Mouse (Mus musculus) kidney, postnatal 25 days (tissue): Measurements from ENCODE around the gene Rhot1.

Source experiments
- DNase-seq, 2 experiments: peaks; one replicate each; pipeline ENCODE4 v3.0.0; 2021; ENCODE audit warnings: mixed read lengths in 2 of 2

Rhot1 gene

GRCm38 (mm10) chr11:80291004-80291403 is 82.2 kb downstream of the Rhot1 start:
- no peak for DNase-seq

GRCm38 (mm10) chr11:80292463-80292862 is 83.6 kb downstream of the Rhot1 start:
- DNase-seq, result no peak

- DNase-seq, result no peak
Measured at GRCm38 (mm10) chr11:80295066-80295465, 86.2 kb downstream of the Rhot1 start.

- no peak for DNase-seq
Measured at GRCm38 (mm10) chr11:80295785-80296184, 87.0 kb downstream of the Rhot1 start.

- no peak for DNase-seq
Measured at GRCm38 (mm10) chr11:80299513-80300235, 90.9 kb downstream of the Rhot1 start.

GRCm38 (mm10) chr11:80300551-80301315 is 91.9 kb downstream of the Rhot1 start, which contains the start of gene Rhbdl3:
Gene Rhbdl3, plus strand, starts transcription at chr11:80300912.
- peak; percentile 47 to 68 for DNase-seq

- DNase-seq, result peak; percentile 37 to 56
Measured at GRCm38 (mm10) chr11:80301316-80302045, 92.7 kb downstream of the Rhot1 start.

GRCm38 (mm10) chr11:80302046-80302390 is 93.2 kb downstream of the Rhot1 start:
- DNase-seq, result no peak

GRCm38 (mm10) chr11:80302536-80302935 is 93.7 kb downstream of the Rhot1 start:
- peak; percentile 83 for DNase-seq

GRCm38 (mm10) chr11:80303746-80304145 is 94.9 kb downstream of the Rhot1 start:
- DNase-seq, result no peak

GRCm38 (mm10) chr11:80304846-80305245 is 96.0 kb downstream of the Rhot1 start:
- no peak for DNase-seq

GRCm38 (mm10) chr11:80308537-80308936 is 99.7 kb downstream of the Rhot1 start:
- no peak for DNase-seq

GRCm38 (mm10) chr11:80311271-80311670 is 102.5 kb downstream of the Rhot1 start:
- DNase-seq, result no peak

GRCm38 (mm10) chr11:80312049-80312448 is 103.2 kb downstream of the Rhot1 start:
- DNase-seq, result no peak

- no peak for DNase-seq
Measured at GRCm38 (mm10) chr11:80312565-80312964, 103.7 kb downstream of the Rhot1 start.

- no peak for DNase-seq
Measured at GRCm38 (mm10) chr11:80313462-80313861, 104.6 kb downstream of the Rhot1 start.

- no peak for DNase-seq
Measured at GRCm38 (mm10) chr11:80313944-80314343, 105.1 kb downstream of the Rhot1 start.

- no peak for DNase-seq
Measured at GRCm38 (mm10) chr11:80315743-80316639, 107.2 kb downstream of the Rhot1 start.
